Mouse (Mus musculus): ENCODE measurements at regions not wholly inside any gene's neighbourhood (a gene's known extent, or its start where the extent isn't known, plus 50 kb on each side); places are given as distances from the start of the nearest gene placed in this dataset.

GRCm38 (mm10) chr11:19531255-19532003, 392.7 kb upstream of the Spred2 start:
- no peak for TF ChIP-seq CTCF (IDR thresholded peaks at IDR 0.05)
- TF ChIP-seq EP300 (IDR thresholded peaks at IDR 0.05): no peak
